In the genomic region with DNA sequence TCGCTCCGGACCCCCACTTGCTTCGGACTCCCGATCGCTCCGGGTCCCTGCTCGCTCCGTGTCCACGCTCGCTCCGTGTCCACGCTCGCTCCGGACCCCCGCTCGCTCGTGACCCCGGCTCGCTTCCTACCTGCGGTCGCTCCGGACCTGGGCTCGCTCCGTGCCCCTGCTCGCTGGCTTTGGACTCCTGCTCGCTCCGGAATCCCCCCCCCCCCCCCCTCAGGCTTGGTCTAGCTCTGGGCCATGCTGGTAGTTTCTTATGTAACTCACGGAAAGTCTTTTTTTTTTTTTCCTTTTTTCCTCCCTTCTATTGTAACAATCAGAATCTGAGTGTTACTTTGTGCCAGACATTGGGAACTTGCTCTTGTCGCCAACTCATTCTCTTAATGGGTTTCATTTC, we compare ENCODE assay signal across 8 mouse cellular contexts. TPM values are rescaled to one million over a fixed set of nuclear protein-coding genes. Genes with fewer than 3 reads are reported as not detected.
DNase-seq lines count a peak whose midpoint lies in the region; ATAC-seq and TF ChIP-seq lines count a peak whose summit lies in the region.
"Had no signal": no experiment of that assay in that cellular context is flagged by ENCODE, and none has a peak within 500 bp of the region (broad histone marks: within the 10 kb centered on the region; RNA-seq: fewer than 3 reads in every experiment).

No protein-coding gene starts in this region.

- H3K4me1 ChIP-seq in forebrain, embryonic 10.5 days, result peaks cover 22% of the 10 kb centered on the region
- no peaks in the 10 kb centered on the region for H3K4me1 ChIP-seq in intestine, postnatal 0 days (replicated peaks; ENCODE audit: control insufficient read depth, insufficient read depth, low read length)
- no peaks in the 10 kb centered on the region for H3K4me1 ChIP-seq in neural tube, embryonic 14.5 days (ENCODE audit: control insufficient read depth, insufficient read depth, low read length)

- no peak overlapping the region for H3K27ac ChIP-seq in left cerebral cortex, adult 2 months
- H3K27ac ChIP-seq in forebrain, embryonic 10.5 days, result no peak overlapping the region
- H3K27ac ChIP-seq in intestine, postnatal 0 days (ENCODE audit: low read depth, low read length), result no peak overlapping the region
- no peak overlapping the region for H3K27ac ChIP-seq in neural tube, embryonic 14.5 days (ENCODE audit: low read depth, low read length)

- TF ChIP-seq CTCF in left cerebral cortex, adult 2 months (IDR thresholded peaks at IDR 0.05), result no peak
- no peak for TF ChIP-seq CTCF in intestine, postnatal 0 days (IDR thresholded peaks at IDR 0.05; ENCODE audit: low read depth)

- peak overlapping the region; percentile 41 for H3K4me3 ChIP-seq in left cerebral cortex, adult 2 months
- H3K4me3 ChIP-seq in forebrain, embryonic 10.5 days, result peak overlapping the region; percentile 60
- H3K4me3 ChIP-seq in intestine, postnatal 0 days (ENCODE audit: low read depth, low read length), result peak overlapping the region; percentile 47
- H3K4me3 ChIP-seq in neural tube, embryonic 14.5 days (ENCODE audit: low read depth, low read length), result peak overlapping the region; percentile 40

- peak overlapping the region; percentile 91 for H3K4me2 ChIP-seq in intestine, postnatal 0 days (replicated peaks; ENCODE audit: low read depth)
- peak overlapping the region; percentile 93 for H3K4me2 ChIP-seq in neural tube, embryonic 14.5 days (ENCODE audit: low read depth, low read length)

- no peak overlapping the region for H3K9ac ChIP-seq in intestine, postnatal 0 days (ENCODE audit: low read depth, low read length)
- H3K9ac ChIP-seq in neural tube, embryonic 14.5 days (replicated peaks; ENCODE audit: low read depth, low read length), result no peak overlapping the region

- no peaks in the 10 kb centered on the region for H3K36me3 ChIP-seq in forebrain, embryonic 10.5 days (replicated peaks)
- no peaks in the 10 kb centered on the region for H3K36me3 ChIP-seq in intestine, postnatal 0 days (ENCODE audit: control insufficient read depth, insufficient read depth)
- no peaks in the 10 kb centered on the region for H3K36me3 ChIP-seq in neural tube, embryonic 14.5 days (ENCODE audit: control insufficient read depth, insufficient read depth, low read length)

- H3K9me3 ChIP-seq in forebrain, embryonic 10.5 days, result no peaks in the 10 kb centered on the region
- H3K9me3 ChIP-seq in intestine, postnatal 0 days (ENCODE audit: control insufficient read depth), result no peaks in the 10 kb centered on the region
- no peaks in the 10 kb centered on the region for H3K9me3 ChIP-seq in neural tube, embryonic 14.5 days (ENCODE audit: control insufficient read depth, low read length)

- no peak for ATAC-seq in intestine, postnatal 0 days
- ATAC-seq in neural tube, embryonic 14.5 days (ENCODE audit: low read depth), result no peak

- intact Hi-C loops in left cerebral cortex, adult 2 months (cut with DNase I), result no loop called here
- intact Hi-C loops in left cerebral cortex, postnatal 10 days (cut with DNase I), result no loop called here

- WGBS in forebrain, embryonic 10.5 days, result 2% methylated on average over 27 of the region's 29 CpGs
- WGBS in intestine, postnatal 0 days, result 2% methylated on average over 29 of the region's 29 CpGs
- WGBS in neural tube, embryonic 14.5 days, result 2% methylated on average over 29 of the region's 29 CpGs

- H3K27me3 ChIP-seq in forebrain, embryonic 10.5 days (ENCODE audit: poor library complexity, severe bottlenecking), result peaks cover 96% of the 10 kb centered on the region
- peaks cover 46% of the 10 kb centered on the region for H3K27me3 ChIP-seq in intestine, postnatal 0 days (replicated peaks; ENCODE audit: control insufficient read depth, insufficient read depth, low read length)
- peaks cover 25% of the 10 kb centered on the region for H3K27me3 ChIP-seq in neural tube, embryonic 14.5 days (ENCODE audit: control insufficient read depth, insufficient read depth, low read length)

- DNase-seq in left cerebral cortex, adult 2 months (ENCODE audit: extremely low spot score in 1 of 2, low spot score in 2 of 2), result no peak
- no peak for DNase-seq in left cerebral cortex, postnatal 10 days (ENCODE audit: extremely low spot score in 1 of 2, low spot score in 2 of 2)
- no peak for DNase-seq in forebrain, embryonic 10.5 days (ENCODE audit: extremely low spot score, low spot score)
- no peak for DNase-seq in urinary bladder, adult 2 months (ENCODE audit: low spot score)
- no peak for DNase-seq in yolk sac, embryonic 10.5 days (ENCODE audit: low spot score)

RNA-seq across cellular contexts. Expression of a gene that starts 18.0 kb away (rescaled TPM):
- total RNA-seq in left cerebral cortex, adult 2 months (2021), result 1 to 10 TPM; 2.7 to 5.5 TPM
- 1 to 10 TPM; 3.9 to 4.3 TPM for total RNA-seq in left cerebral cortex, postnatal 10 days (2021)
- polyA plus RNA-seq in forebrain, embryonic 10.5 days (2016; fragmentation: Nextera tagmentation; extraction: Ambion mirVana), result 0.31 and 0.38 TPM in 2 replicates
- 3.7 and 3.9 TPM in 2 replicates for polyA plus RNA-seq in intestine, postnatal 0 days (2015; fragmentation: Nextera tagmentation; extraction: Ambion mirVana)
- polyA plus RNA-seq in neural tube, embryonic 14.5 days (2014; fragmentation: Nextera tagmentation; extraction: Ambion mirVana), result 1.0 and 1.5 TPM in 2 replicates
- polyA plus RNA-seq in urinary bladder, adult 2 months (2012; rRNA removed), result 19.1 and 23.0 TPM in 2 replicates

RNA-seq across cellular contexts. Expression of a gene that starts 22.8 kb away (rescaled TPM):
- total RNA-seq in left cerebral cortex, adult 2 months (2021), result 1 to 10 TPM; 1.3 to 2.0 TPM
- 1 to 10 TPM; 3.3 to 5.1 TPM for total RNA-seq in left cerebral cortex, postnatal 10 days (2021)
- 0.23 and 0.31 TPM in 2 replicates for polyA plus RNA-seq in forebrain, embryonic 10.5 days (2016; fragmentation: Nextera tagmentation; extraction: Ambion mirVana)
- polyA plus RNA-seq in intestine, postnatal 0 days (2015; fragmentation: Nextera tagmentation; extraction: Ambion mirVana), result 1.6 and 1.9 TPM in 2 replicates
- 0.92 and 1.2 TPM in 2 replicates for polyA plus RNA-seq in neural tube, embryonic 14.5 days (2014; fragmentation: Nextera tagmentation; extraction: Ambion mirVana)
- 4.4 and 6.7 TPM in 2 replicates for polyA plus RNA-seq in urinary bladder, adult 2 months (2012; rRNA removed)

RNA-seq across cellular contexts. Expression of a gene that starts 25.0 kb away (rescaled TPM):
- 10 to 100 TPM; 41.0 to 45.8 TPM for total RNA-seq in left cerebral cortex, adult 2 months (2021)
- total RNA-seq in left cerebral cortex, postnatal 10 days (2021), result 10 to 100 TPM; 37.1 to 41.2 TPM
- 49.8 and 52.1 TPM in 2 replicates for polyA plus RNA-seq in forebrain, embryonic 10.5 days (2016; fragmentation: Nextera tagmentation; extraction: Ambion mirVana)
- polyA plus RNA-seq in intestine, postnatal 0 days (2015; fragmentation: Nextera tagmentation; extraction: Ambion mirVana), result 8.0 and 10.2 TPM in 2 replicates
- polyA plus RNA-seq in neural tube, embryonic 14.5 days (2014; fragmentation: Nextera tagmentation; extraction: Ambion mirVana), result 21.6 and 24.7 TPM in 2 replicates
- 26.2 and 33.7 TPM in 2 replicates for polyA plus RNA-seq in urinary bladder, adult 2 months (2012; rRNA removed)

RNA-seq across cellular contexts. Expression of a gene that starts 41.3 kb away (rescaled TPM):
- not detected for total RNA-seq in left cerebral cortex, adult 2 months (2021)
- total RNA-seq in left cerebral cortex, postnatal 10 days (2021), result not detected
- polyA plus RNA-seq in forebrain, embryonic 10.5 days (2016; fragmentation: Nextera tagmentation; extraction: Ambion mirVana), result 0.18 and 0.22 TPM in 2 replicates
- polyA plus RNA-seq in intestine, postnatal 0 days (2015; fragmentation: Nextera tagmentation; extraction: Ambion mirVana), result 0.09 and 0.16 TPM in 2 replicates
- polyA plus RNA-seq in neural tube, embryonic 14.5 days (2014; fragmentation: Nextera tagmentation; extraction: Ambion mirVana), result 0.82 and 1.1 TPM in 2 replicates
- polyA plus RNA-seq in urinary bladder, adult 2 months (2012; rRNA removed), result 0.04 and 0.06 TPM in 2 replicates
- total RNA-seq: left cerebral cortex, postnatal 25 days had no signal

RNA-seq across cellular contexts. Expression of a gene that starts 42.8 kb away (rescaled TPM):
- total RNA-seq in left cerebral cortex, adult 2 months (2021), result 10 to 100 TPM; 16.9 to 19.8 TPM
- total RNA-seq in left cerebral cortex, postnatal 10 days (2021), result 10 to 100 TPM; 11.1 to 11.3 TPM
- 15.3 and 18.0 TPM in 2 replicates for polyA plus RNA-seq in forebrain, embryonic 10.5 days (2016; fragmentation: Nextera tagmentation; extraction: Ambion mirVana)
- 9.1 and 9.7 TPM in 2 replicates for polyA plus RNA-seq in intestine, postnatal 0 days (2015; fragmentation: Nextera tagmentation; extraction: Ambion mirVana)
- 13.4 and 14.4 TPM in 2 replicates for polyA plus RNA-seq in neural tube, embryonic 14.5 days (2014; fragmentation: Nextera tagmentation; extraction: Ambion mirVana)
- 18.0 and 18.6 TPM in 2 replicates for polyA plus RNA-seq in urinary bladder, adult 2 months (2012; rRNA removed)
